Mouse (Mus musculus) urinary bladder, postnatal 25 days (tissue): Measurements from ENCODE around the gene Plpp3.

Source experiments
- DNase-seq: peaks from one replicate; pipeline ENCODE4 v3.0.0; 2022; ENCODE audit warnings: low spot score

Gene Plpp3

DNA sequence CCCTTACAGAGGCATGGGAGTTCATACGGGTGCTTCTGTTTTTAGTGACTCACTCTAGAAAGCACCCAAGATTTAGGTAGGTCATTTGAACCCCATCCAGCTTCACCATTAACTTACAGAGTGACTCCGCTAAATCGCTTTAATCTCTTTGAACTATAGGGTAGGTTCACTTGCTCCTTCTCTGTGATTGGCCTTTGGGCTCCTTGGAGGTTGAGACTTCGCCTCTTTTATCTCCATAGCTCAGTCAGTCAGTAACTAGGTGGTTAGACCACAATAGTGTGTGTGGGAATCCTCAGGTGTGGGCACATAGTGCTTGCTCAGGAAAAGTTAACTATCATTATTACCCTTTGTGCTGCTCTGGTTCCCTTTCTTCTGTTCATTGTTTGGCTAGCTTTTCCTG lies 33.7 kb downstream of the Plpp3 start:
- DNase-seq, result no peak

DNA sequence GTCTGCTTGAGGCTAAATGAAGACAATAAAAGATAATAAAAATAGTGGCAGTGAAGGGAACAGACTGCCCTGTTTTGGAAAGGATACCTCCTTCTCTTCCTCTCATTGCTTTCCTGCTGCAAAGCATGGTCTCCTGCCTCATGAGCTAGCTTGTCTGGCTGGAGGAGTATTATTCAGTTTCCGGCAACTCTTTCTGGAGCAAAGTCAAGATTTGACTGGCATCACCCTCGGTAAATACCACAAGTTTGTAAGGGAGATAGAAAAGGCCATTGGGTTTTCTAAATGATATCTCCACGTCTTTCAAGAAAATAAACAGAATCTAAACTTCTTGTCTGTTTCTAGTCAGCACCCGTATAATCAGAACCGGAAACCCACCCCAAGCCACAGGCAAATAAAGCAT lies 34.4 kb downstream of the Plpp3 start:
- no peak for DNase-seq

GRCm38 (mm10) chr4:105192665-105193064 lies 35.5 kb downstream of the Plpp3 start:
- no peak for DNase-seq

DNA sequence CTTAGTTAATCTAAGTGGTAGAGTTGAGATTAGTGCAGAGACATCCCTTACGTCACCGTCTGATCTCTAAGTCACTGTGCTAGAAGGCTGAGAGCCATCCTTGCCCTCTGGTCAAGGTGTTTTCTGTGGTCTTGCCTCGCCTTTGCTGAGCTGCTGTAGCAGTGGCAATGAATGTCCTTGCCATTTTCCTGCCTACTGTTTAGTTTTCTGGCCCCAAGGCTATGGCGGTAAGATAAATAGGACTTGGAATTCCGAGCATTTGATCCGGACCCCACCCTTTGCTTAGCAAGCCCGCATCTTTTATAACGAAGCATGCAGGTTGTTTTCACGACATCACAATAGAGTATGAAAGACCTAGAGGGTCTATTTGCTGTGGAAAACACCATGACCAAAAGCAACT lies 38.1 kb downstream of the Plpp3 start:
- no peak for DNase-seq

DNA sequence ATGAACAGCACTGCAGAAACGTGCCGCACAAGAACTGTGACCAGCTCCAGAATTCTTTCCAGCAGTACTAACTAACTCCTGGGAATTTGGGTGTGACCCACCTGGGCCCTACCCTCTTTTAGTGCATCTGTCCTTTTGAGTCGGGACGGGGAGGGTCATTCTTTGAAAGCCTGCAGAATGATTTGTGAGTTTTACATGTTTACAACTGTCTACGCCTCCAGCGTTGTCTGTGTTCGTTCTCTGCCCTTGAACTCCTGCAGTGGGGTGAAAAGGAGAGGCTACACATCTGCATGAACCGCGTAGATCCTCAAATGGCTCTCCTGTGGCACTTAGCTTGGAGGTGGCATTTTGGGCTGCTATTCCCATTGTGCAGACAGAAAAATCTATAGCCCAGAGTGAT lies 39.0 kb downstream of the Plpp3 start:
- DNase-seq, result no peak

GRCm38 (mm10) chr4:105196993-105197765 lies 40.0 kb downstream of the Plpp3 start:
- no peak for DNase-seq

GRCm38 (mm10) chr4:105198696-105199095 lies 41.5 kb downstream of the Plpp3 start:
- no peak for DNase-seq

DNA sequence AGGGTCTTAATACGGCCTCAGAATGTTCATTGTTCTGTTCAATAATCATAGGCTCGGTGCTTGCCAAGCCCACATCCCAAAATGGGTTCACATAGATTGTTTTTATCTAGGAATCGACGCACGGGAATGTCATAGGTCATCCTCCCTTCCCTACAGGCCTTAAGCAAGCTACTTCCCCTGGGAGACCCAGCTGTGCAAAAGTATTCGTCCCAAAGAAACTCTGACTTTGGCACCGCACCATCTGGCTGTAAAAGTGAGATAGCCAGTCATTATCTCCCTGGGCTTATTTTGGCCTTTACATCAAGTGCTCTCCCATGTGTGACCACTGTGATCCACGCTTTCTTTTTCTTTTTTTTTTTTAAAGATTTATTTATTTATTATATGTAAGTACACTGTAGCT lies 42.2 kb downstream of the Plpp3 start:
- no peak for DNase-seq

GRCm38 (mm10) chr4:105200624-105201524 lies 43.7 kb downstream of the Plpp3 start:
- no peak for DNase-seq

- DNase-seq, result no peak
These were observed 45.3 kb downstream of the Plpp3 start for GRCm38 (mm10) chr4:105202439-105202838.

GRCm38 (mm10) chr4:105203303-105203761 lies 46.2 kb downstream of the Plpp3 start:
- DNase-seq, result no peak

DNA sequence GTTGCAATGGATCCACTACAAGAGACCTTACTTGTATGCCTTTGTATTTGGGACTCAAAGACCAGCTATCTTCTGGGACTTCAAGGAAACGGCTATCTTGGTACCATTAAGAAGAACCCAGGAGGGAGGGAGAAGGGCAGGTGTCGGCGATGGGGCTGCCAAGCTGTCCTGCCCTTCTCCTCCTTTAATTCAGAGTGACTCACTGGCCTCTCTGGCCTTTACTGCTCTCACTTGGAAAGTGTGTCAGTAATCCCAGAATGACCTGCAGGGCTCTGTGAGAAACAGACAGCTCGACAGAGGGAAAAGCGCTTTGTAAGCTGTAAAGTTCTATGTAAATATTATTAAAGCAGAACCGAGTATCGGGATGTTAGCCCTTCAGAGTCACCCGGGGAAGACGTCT lies 46.9 kb downstream of the Plpp3 start:
- no peak for DNase-seq

DNA sequence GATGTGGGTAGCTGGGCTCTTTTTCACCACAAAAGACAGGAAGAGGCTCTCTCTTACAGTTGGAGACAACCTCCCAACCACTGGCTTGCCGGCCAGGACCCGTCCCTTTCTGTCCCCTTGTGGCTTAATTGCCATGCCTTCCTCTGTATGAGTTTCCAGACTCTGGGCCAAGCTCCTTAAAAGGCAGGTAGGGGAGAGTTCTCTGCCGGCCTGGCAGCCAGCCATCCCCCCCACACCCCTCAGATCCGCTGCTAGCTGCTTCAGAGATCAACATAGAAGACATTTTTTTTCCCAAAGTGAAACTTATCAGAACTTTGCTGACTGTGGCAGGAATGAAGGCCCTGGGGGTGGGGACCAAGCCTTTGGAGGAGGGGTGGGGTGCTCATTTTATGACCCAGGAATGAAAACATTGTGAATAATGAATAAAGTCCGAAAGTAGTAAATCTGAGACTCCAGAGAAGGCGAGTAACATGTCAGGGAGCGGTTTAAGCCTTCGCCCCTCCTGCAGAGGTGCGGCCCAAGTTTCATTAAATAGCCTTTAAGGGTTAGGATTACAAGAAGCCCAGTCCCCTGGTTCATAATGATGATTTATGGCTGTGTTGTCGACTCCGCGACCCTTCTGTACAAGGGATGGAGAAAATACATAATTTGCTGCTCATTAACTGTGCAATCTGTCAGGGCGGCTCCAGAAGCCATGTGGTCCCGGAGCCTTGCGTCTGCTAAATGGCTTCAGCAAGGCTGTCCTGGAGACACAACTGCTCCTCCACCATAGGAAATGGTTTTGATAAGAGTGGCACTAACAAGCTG lies 48.1 kb downstream of the Plpp3 start:
- peak; percentile 43 for DNase-seq

DNA sequence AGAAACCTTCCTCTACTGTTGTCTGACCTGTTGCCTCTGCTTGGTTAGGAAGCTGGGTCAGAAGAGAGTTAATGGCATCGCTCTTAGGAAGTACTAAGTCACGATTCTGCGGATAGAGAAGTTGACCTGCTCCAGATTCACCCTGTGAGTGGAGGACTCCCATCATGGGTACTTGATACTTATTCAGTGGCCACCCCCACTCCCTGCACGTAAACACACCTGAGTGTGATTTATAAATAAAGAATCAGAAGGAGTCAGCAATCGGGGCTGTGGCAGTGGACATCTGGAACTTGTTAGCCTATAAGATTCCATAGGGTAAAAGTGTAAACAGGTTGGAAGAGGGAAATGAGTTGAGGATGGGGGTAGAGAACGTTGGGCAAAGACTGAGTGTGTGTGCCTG lies 49.0 kb downstream of the Plpp3 start:
- no peak for DNase-seq

- no peak for DNase-seq
These were observed 49.8 kb downstream of the Plpp3 start for GRCm38 (mm10) chr4:105206995-105207394.

- DNase-seq, result no peak
These were observed 50.5 kb downstream of the Plpp3 start for GRCm38 (mm10) chr4:105207641-105208040.

GRCm38 (mm10) chr4:105208977-105209376 lies 51.8 kb downstream of the Plpp3 start:
- no peak for DNase-seq

DNA sequence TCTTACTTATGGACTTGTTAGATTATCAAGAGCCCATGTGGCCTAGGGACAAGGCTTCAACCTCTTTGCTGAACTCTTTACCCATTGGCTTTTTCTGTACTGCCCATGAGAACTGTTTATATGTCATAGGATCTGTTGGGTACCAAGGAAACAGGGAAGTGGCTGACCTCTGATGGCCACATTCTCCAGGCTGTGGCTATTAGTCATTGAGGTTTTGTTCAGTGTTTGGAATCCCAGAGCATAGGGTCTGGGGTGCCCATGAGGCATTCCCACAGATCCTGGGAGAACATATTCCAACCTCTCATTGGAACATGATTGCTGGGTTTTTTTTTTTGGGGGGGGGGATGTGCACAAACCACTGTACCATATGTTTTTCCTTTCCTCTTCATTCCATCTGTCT lies 56.2 kb downstream of the Plpp3 start:
- DNase-seq, result no peak

GRCm38 (mm10) chr4:105214438-105214837 lies 57.3 kb downstream of the Plpp3 start:
- DNase-seq, result no peak

DNA sequence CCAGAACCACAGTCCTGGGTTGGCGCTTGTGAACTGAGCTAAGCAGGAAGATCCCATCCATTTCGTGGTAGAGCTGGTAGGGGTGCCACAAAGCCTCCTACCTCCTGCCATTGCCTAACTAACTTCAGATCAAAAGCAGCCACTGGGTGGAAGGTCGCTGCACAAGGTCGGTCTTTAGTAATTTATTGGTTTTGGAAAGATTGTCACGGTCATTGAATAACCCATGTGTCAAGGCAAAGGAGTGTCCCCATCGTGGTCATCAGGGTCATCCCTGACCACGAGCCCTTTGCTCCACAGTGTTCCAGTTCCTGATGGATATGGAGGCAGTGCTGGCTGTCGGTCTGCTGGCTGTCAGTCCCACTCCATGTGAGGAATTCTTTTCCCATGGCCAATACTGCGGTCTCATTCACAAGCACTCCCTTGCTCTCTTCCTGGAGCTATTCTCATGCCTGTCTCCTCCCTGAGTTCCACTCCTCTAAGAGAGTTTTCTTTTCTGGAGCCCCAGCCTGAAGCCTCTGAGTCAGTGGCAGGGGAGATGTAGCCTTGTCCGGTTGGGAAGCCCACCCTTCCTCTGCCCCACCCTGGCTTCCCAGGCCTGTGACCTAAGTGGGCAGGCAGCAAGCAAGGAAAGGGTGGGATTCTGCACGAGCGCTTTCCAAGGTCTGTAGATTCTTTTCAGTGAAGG lies 58.7 kb downstream of the Plpp3 start:
- no peak for DNase-seq

- no peak for DNase-seq
These were observed 61.1 kb downstream of the Plpp3 start for GRCm38 (mm10) chr4:105218202-105218601.

GRCm38 (mm10) chr4:105219316-105219715 lies 62.2 kb downstream of the Plpp3 start:
- no peak for DNase-seq
